In the genomic region with DNA sequence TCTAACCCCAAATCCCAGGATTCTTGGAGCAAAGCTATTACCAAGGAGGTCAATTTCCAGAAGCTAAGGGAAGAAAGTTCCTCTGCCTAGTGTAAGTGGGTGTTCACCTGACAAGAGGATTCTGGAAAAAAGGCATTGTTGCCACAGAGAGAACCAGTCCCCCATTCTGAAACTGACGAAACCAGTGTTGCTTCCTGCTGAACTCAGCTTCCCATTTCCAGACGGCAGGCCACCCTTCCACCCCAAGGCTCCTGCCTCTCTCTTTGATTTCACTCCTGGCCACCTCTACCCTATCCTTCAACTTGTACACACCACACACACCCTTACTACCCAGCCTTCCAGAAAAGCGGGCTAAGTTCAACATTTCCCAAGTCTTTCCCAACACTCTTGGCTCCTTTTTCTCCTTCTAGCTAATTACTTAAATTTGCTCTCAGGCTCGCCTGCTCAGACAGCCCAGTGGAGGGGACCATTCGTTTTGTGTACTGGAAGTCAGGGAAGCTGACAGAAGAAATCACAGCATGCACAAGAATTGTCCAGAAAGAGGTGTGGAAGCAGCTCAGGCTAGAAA, we compare ENCODE assay signal across 24 mouse cellular contexts.
A peak's percentile ranks its signal among the peaks of the same experiment; 100 is the strongest.
DNase-seq lines count a peak whose midpoint lies in the region; ATAC-seq and TF ChIP-seq lines count a peak whose summit lies in the region.
"Had no signal": no experiment of that assay in that cellular context is flagged by ENCODE, and none has a peak within 500 bp of the region (broad histone marks: within the 10 kb centered on the region; RNA-seq: fewer than 3 reads in every experiment).

No protein-coding gene starts in this region.

- no peak overlapping the region for H3K4me2 ChIP-seq in liver, embryonic 11.5 days
- H3K4me2 ChIP-seq: embryonic facial prominence, embryonic 15.5 days; heart, embryonic 13.5 days; hindbrain, embryonic 12.5 days; kidney, embryonic 15.5 days; liver, embryonic 15.5 days; neural tube, embryonic 12.5 days had no signal

- H3K4me1 ChIP-seq in liver, adult 2 months (ENCODE audit: control insufficient read depth, insufficient read depth, low read length), result peaks cover 12% of the 10 kb centered on the region; the same call in 1 of the 2 replicates
- no peaks in the 10 kb centered on the region for H3K4me1 ChIP-seq in liver, embryonic 11.5 days (replicated peaks; ENCODE audit: control insufficient read depth, insufficient read depth, low read length)
- H3K4me1 ChIP-seq: heart, embryonic 13.5 days; liver, embryonic 15.5 days; neural tube, embryonic 12.5 days had no signal

- no peaks in the 10 kb centered on the region for H3K27me3 ChIP-seq in liver, adult 2 months (ENCODE audit: control insufficient read depth, insufficient read depth, low read length)
- no peaks in the 10 kb centered on the region for H3K27me3 ChIP-seq in liver, embryonic 11.5 days (replicated peaks; ENCODE audit: control insufficient read depth, insufficient read depth, low read length)
- H3K27me3 ChIP-seq: CH12.LX; embryonic facial prominence, embryonic 15.5 days; heart, embryonic 13.5 days; hindbrain, embryonic 12.5 days; kidney, embryonic 15.5 days; liver, embryonic 15.5 days; neural tube, embryonic 12.5 days had no signal

- H3K9ac ChIP-seq in liver, adult 2 months (ENCODE audit: low read depth, low read length), result no peak overlapping the region
- H3K9ac ChIP-seq in liver, embryonic 11.5 days (ENCODE audit: low read depth, low read length), result no peak overlapping the region
- H3K9ac ChIP-seq: embryonic facial prominence, embryonic 15.5 days; heart, embryonic 13.5 days; hindbrain, embryonic 12.5 days; kidney, embryonic 15.5 days; liver, embryonic 15.5 days; neural tube, embryonic 12.5 days had no signal

- no peak for ATAC-seq in liver, embryonic 11.5 days (replicated peaks; ENCODE audit: low FRiP score)
- ATAC-seq in common myeloid progenitor, adult 5-6 weeks (replicated peaks; ENCODE audit: low read depth, poor library complexity, severe bottlenecking), result 0 out of 2 replicates have a peak, but pooled peaks have one; percentile 25
- peak; percentile 63 for ATAC-seq in megakaryocyte progenitor cell, adult 5-6 weeks (replicated peaks; ENCODE audit: poor library complexity)
- ATAC-seq: forebrain, embryonic 16.5 days; intestine, postnatal 0 days; Patski had no signal

- no peak overlapping the region for H3K27ac ChIP-seq in liver, adult 2 months (replicated peaks; ENCODE audit: insufficient read depth, low read depth, low read length)
- no peak overlapping the region for H3K27ac ChIP-seq in liver, embryonic 11.5 days (ENCODE audit: low read depth, low read length)
- H3K27ac ChIP-seq: embryonic facial prominence, embryonic 15.5 days; forebrain, embryonic 10.5 days; heart, adult 2 months; heart, embryonic 13.5 days; hindbrain, embryonic 12.5 days; kidney, embryonic 15.5 days; liver, embryonic 15.5 days; neural tube, embryonic 12.5 days had no signal

- no peak overlapping the region for H3K4me3 ChIP-seq in liver, adult 2 months (ENCODE audit: insufficient read depth, low read depth, low read length)
- H3K4me3 ChIP-seq in liver, embryonic 11.5 days (ENCODE audit: low read depth, low read length), result no peak overlapping the region
- H3K4me3 ChIP-seq: embryonic facial prominence, embryonic 15.5 days; forebrain, embryonic 10.5 days; heart, adult 2 months; heart, embryonic 13.5 days; hindbrain, embryonic 12.5 days; kidney, embryonic 15.5 days; liver, embryonic 15.5 days; neural tube, embryonic 12.5 days had no signal

- no peak for TF ChIP-seq POLR2A in liver, adult 2 months (IDR thresholded peaks at IDR 0.05; ENCODE audit: extremely low read depth, insufficient read depth, low read length)

- H3K36me3 ChIP-seq in liver, adult 2 months (ENCODE audit: control insufficient read depth, insufficient read depth, low read length), result no peaks in the 10 kb centered on the region
- H3K36me3 ChIP-seq in liver, embryonic 11.5 days (ENCODE audit: control insufficient read depth, insufficient read depth, low read length), result no peaks in the 10 kb centered on the region
- H3K36me3 ChIP-seq: embryonic facial prominence, embryonic 15.5 days; forebrain, embryonic 10.5 days; G1E; heart, embryonic 13.5 days; hindbrain, embryonic 12.5 days; kidney, embryonic 15.5 days; liver, embryonic 15.5 days; neural tube, embryonic 12.5 days had no signal

- TF ChIP-seq CTCF in liver, adult 2 months (IDR thresholded peaks at IDR 0.05; ENCODE audit: low read depth, low read length), result no peak

- no peaks in the 10 kb centered on the region for H3K79me2 ChIP-seq in liver, adult 2 months (ENCODE audit: control insufficient read depth, insufficient read depth, low read length)

- H3K9me3 ChIP-seq in liver, embryonic 11.5 days (ENCODE audit: control insufficient read depth, low read length), result no peaks in the 10 kb centered on the region
- H3K9me3 ChIP-seq: embryonic facial prominence, embryonic 15.5 days; forebrain, embryonic 10.5 days; heart, embryonic 13.5 days; hindbrain, embryonic 12.5 days; kidney, embryonic 15.5 days; liver, embryonic 15.5 days; neural tube, embryonic 12.5 days had no signal

- 29% methylated on average over 5 of the region's 5 CpGs for WGBS in liver, adult 2 months
- WGBS in liver, embryonic 11.5 days, result 68% methylated on average over 5 of the region's 5 CpGs

- peak; percentile 30 for DNase-seq in adrenal gland, postnatal 10 days
- no peak for DNase-seq in adrenal gland, postnatal 25 days
- peak; percentile 82 for DNase-seq in liver, adult 2 months (ENCODE audit: extremely low read depth, low read depth, low spot score)
- no peak for DNase-seq in liver, embryonic 11.5 days (ENCODE audit: low spot score)
- DNase-seq in embryo, embryonic 10.5 days (ENCODE audit: low spot score), result no peak
- DNase-seq: gastrocnemius, postnatal 14 days; heart, adult 2 months; kidney, postnatal 4 days; midbrain, embryonic 14.5 days; right cerebral cortex, postnatal 14 days had no signal

Comparison
In these comparisons a context has a peak if more than half of its experiments do, and no peak if none do; other contexts are left out.
1. DNase-seq: peak in adrenal gland, postnatal 10 days (single experiment) and liver, adult 2 months (single experiment); none in adrenal gland, postnatal 25 days (single experiment), liver, embryonic 11.5 days (single experiment) and embryo, embryonic 10.5 days (single experiment).